Mouse (Mus musculus) heart, embryonic 11.5 days (tissue): Measurements from ENCODE around the gene Tmprss3. TPM values are rescaled to one million over a fixed set of nuclear protein-coding genes. Genes with fewer than 3 reads are reported as not detected.

Source experiments
- ATAC-seq: fragments of 200-750 bp; cut with Nextera tagmentation; replicated peaks from 2 replicates; pipeline ENCODE4 v1.8.0; 2017; ENCODE audit warnings: moderate library complexity; ENCODE audit not compliant: insufficient number of reproducible peaks, low FRiP score, low TSS enrichment
- H3K27ac ChIP-seq: fragments of 300-500 bp; sonication (generic); 2 replicates; pipeline ENCODE4 v1.5.1; 2014; ENCODE audit warnings: mild to moderate bottlenecking, low read depth, low read length
- H3K27me3 ChIP-seq: fragments of 300-500 bp; sonication (generic); 2 replicates; pipeline ENCODE4 v1.6.1; 2014; ENCODE audit warnings: mild to moderate bottlenecking, low read length, mixed read lengths; ENCODE audit not compliant: control insufficient read depth, insufficient read depth
- H3K36me3 ChIP-seq: fragments of 300-500 bp; sonication (generic); 2 replicates; pipeline ENCODE4 v1.6.1; 2014; ENCODE audit warnings: mild to moderate bottlenecking, low read length, moderate library complexity, mixed read lengths; ENCODE audit not compliant: control insufficient read depth, insufficient read depth
- H3K4me1 ChIP-seq: fragments of 300-500 bp; sonication (generic); 2 replicates; pipeline ENCODE4 v1.6.1; 2014; ENCODE audit warnings: low read length; ENCODE audit not compliant: control insufficient read depth, insufficient read depth
- H3K4me2 ChIP-seq: fragments of 300-500 bp; sonication (generic); 2 replicates; pipeline ENCODE4 v1.6.1; 2014; ENCODE audit warnings: mild to moderate bottlenecking, moderate library complexity
- H3K4me3 ChIP-seq: fragments of 300-500 bp; sonication (generic); 2 replicates; pipeline ENCODE4 v1.5.1; 2014; ENCODE audit warnings: low read depth, low read length
- H3K9ac ChIP-seq: fragments of 300-500 bp; sonication (generic); 2 replicates; pipeline ENCODE4 v1.6.1; 2014; ENCODE audit warnings: mild to moderate bottlenecking, low read depth, low read length, moderate library complexity
- H3K9me3 ChIP-seq: fragments of 300-500 bp; sonication (generic); replicated peaks from 2 replicates; pipeline ENCODE4 v1.6.1; 2016; ENCODE audit warnings: low read length; ENCODE audit not compliant: control insufficient read depth
- WGBS: fragments of 180-500 bp; shearing (Covaris S2); extraction: QIAGEN DNeasy Blood & Tissue Kit; methylation state at CpG from one replicate; pipeline ENCODE4 v1.1.7; 2014; ENCODE audit not compliant: insufficient replicate concordance; 5-methylcytosine and 5-hydroxymethylcytosine counted together
- polyA plus RNA-seq: library from polyadenylated mRNA; unstranded; fragments of >200 nt; fragmentation: Nextera tagmentation; extraction: Ambion mirVana; gene quantifications from 2 replicates; pipeline ENCODE4 v1.2.1, GENCODE M21; 2014

Tmprss3 gene
- polyA plus RNA-seq, 1 experiment from 2014 or later, result not detected

DNA sequence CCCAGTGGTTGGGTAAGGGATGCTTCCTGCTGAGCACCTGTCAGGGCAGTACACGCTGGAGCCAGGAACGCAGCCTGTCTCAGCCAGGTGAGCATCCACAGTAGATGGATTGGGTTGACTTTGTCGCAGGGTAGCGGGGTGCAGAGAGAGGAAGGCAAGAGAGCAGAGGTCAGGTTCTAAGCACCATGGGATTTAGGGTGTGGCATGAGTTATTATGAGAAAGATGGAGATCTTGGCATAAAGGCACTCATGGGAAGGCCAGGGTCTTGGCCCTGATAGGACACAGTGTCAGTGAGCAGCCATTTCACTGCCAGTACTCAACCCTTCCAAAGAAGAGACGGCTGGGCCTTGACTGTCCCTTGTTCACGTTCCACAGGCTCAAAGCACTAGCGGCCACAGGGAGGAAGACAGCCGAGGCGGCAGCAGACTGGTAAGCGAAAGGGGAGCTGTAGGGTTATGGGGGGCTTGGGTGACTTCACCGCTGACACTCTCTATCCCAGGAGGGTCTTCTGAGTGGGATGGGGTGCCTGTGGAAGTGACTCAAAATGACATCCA lies 10.7 kb upstream of the Tmprss3 start:
- Histone ChIP-seq H3K4me2 (no peak overlapping the region), H3K9me3 (no peaks in the 10 kb centered on the region), H3K27ac (no peak overlapping the region), H3K36me3 (no peaks in the 10 kb centered on the region), H3K27me3 (no peaks in the 10 kb centered on the region), H3K4me1 (0 out of 2 replicates have a peak, but pooled peaks cover 2% of the 10 kb centered on the region), H3K9ac (no peak overlapping the region), H3K4me3 (no peak overlapping the region)
- 90% methylated on average over 11 of the region's 11 CpGs for WGBS
- no peak for ATAC-seq

DNA sequence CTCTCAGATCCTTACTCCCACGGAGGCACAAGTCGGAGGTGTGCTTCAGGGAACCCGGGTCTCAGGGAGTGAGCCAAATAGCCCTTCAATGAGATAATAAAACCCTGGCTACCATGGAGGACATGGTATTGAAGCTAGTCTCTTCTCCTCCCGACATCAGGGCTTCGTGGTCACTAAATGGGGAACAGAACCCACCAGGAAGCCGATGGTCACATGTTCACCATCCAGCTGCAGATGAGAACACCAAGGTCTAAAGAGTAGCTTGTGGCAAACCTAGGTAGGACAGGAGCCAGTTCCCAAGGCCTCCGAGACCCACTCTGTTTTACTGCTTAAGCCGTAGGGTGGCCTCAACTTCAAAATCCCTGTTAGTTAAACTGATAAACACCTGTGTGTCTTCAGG lies 9.9 kb upstream of the Tmprss3 start:
- H3K27ac ChIP-seq, result no peak overlapping the region

DNA sequence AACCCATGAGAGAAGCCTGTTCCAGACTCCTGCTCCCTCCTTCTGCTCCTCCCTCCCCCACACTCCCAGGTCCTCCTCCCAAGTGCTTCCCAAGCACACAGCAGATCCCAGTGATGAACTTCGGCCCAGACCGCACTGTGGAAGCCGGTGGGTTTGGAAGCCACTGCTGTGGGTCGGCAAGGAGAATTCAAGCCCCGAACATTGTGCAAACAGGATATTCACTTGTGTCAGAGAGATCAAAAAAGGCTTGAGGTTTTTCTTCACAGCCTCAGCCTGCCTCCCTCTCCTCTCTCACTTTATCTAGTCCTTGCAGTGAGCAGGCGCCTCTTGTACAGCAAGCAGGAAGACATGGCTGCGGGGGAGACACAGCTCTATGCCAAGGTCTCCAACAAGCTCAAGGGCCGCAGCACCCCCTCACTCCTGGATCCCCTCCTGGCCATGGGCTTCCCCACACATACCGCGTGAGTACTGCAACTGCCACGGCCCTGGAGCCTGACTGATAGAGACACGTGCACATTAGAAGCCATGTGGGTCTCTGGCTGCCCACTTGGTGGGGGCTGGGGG lies 9.1 kb upstream of the Tmprss3 start, which contains the start of gene Ubash3a:
Ubash3a (plus strand) TSS at position 103 of the 564 bp plus-strand sequence.
- 0 out of 2 replicates have a peak, but pooled peaks cover 2% of the 10 kb centered on the region for H3K4me1 ChIP-seq
- H3K27ac ChIP-seq, result no peak within 1 kb of the TSS
- no peak within 1 kb of the TSS for H3K9ac ChIP-seq
- WGBS, result 45% methylated on average over 12 of the region's 12 CpGs
- ATAC-seq, result no peak
- no peak within 1 kb of the TSS for H3K4me3 ChIP-seq
- H3K9me3 ChIP-seq, result no peaks in the 10 kb centered on the region
- H3K36me3 ChIP-seq, result no peaks in the 10 kb centered on the region
- H3K4me2 ChIP-seq, result 0 out of 2 replicates have a peak within 1 kb of the TSS, but pooled peaks have one; percentile 5
- H3K27me3 ChIP-seq, result no peaks in the 10 kb centered on the region

More for the DNA sequence above, 9.9 kb upstream of the Tmprss3 start:
- H3K27me3 ChIP-seq, result no peaks in the 10 kb centered on the region
- no peaks in the 10 kb centered on the region for H3K9me3 ChIP-seq
- no peak overlapping the region for H3K4me3 ChIP-seq
- ATAC-seq, result no peak
- 78% methylated on average over 8 of the region's 8 CpGs for WGBS
- no peak overlapping the region for H3K4me2 ChIP-seq
- no peak overlapping the region for H3K9ac ChIP-seq
- 0 out of 2 replicates have a peak, but pooled peaks cover 2% of the 10 kb centered on the region for H3K4me1 ChIP-seq
- no peaks in the 10 kb centered on the region for H3K36me3 ChIP-seq

DNA sequence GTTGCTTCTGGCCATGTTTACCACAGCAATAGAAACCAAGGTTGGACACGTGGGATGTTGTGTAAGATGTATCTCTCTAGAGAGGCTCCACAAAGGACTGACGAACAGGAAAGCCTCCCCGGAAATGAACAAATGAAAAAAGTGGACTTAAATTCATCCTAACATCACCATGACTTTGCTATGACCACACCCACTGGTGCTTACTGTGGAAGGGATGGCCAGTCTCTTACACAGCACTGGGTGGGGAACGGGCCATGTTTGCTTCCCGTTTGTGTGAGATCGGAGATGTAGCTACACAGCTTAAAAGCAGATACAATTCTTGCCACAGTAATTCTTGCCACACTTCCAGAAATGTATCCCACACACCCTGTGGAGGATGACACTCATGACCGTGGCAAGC lies 2.5 kb downstream of the Tmprss3 start:
- Histone ChIP-seq H3K4me3 (no peak overlapping the region), H3K9ac (no peak overlapping the region), H3K4me2 (no peak overlapping the region), H3K27ac (no peak overlapping the region), H3K27me3 (no peaks in the 10 kb centered on the region; the same call in 1 of the 2 replicates), H3K9me3 (no peaks in the 10 kb centered on the region), H3K36me3 (no peaks in the 10 kb centered on the region), H3K4me1 (no peaks in the 10 kb centered on the region)
- no peak for ATAC-seq
- 85% methylated on average over 7 of the region's 7 CpGs for WGBS

DNA sequence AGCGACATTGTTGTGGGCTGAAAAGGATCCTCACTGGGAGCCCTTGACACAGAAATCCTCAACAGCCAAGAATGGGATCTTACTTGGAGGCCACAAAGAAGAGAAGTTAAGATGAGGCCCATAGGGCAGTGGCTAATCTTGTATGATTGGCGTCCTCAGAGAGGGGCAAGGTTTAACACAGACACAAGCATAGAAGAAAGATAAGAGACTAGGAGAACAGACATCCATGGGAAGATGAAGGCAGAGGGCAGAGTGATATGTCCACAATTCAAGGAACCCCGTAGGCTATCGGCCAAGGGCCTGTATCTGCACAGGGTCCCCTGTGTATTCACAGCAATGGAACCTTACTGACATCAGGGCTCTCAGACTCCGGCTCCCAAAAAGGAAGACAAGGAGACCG lies 3.6 kb downstream of the Tmprss3 start:
- H3K4me3 ChIP-seq, result no peak overlapping the region
- whole genome bisulfite sequencing, result 68% methylated on average over 6 of the region's 6 CpGs
- no peak overlapping the region for H3K4me2 ChIP-seq
- H3K9ac ChIP-seq, result no peak overlapping the region
- H3K4me1 ChIP-seq, result no peaks in the 10 kb centered on the region
- no peak overlapping the region for H3K27ac ChIP-seq
- no peaks in the 10 kb centered on the region for H3K36me3 ChIP-seq
- no peak for ATAC-seq
- no peaks in the 10 kb centered on the region for H3K9me3 ChIP-seq
- H3K27me3 ChIP-seq, result peaks cover 3% of the 10 kb centered on the region; the same call in 1 of the 2 replicates

DNA sequence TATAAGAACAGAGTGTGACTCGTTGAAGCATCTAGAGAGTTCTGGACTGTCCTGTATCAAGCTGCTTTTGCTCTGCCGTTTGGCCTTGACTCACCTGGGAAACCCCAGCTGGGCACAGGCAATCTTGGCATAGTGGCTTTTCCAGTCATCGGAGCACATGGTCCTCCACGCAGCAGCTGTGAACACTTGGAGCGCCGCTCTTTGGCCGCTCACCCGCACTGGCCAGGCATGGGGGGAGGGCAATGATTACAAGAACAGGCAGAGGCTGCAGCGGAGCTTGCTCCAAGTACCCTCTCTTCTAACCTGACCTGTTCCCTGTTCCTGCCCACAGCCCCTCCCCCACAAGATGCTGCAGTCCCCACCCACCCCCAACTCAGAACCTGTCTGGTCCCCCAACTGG lies 5.4 kb downstream of the Tmprss3 start:
- no peaks in the 10 kb centered on the region for H3K36me3 ChIP-seq
- no peak overlapping the region for H3K4me2 ChIP-seq
- 79% methylated on average over 9 of the region's 9 CpGs for WGBS
- no peak for ATAC-seq
- H3K4me3 ChIP-seq, result no peak overlapping the region
- no peak overlapping the region for H3K9ac ChIP-seq
- no peaks in the 10 kb centered on the region for H3K4me1 ChIP-seq
- peaks cover 3% of the 10 kb centered on the region; the same call in 1 of the 2 replicates for H3K27me3 ChIP-seq
- no peak overlapping the region for H3K27ac ChIP-seq
- no peaks in the 10 kb centered on the region for H3K9me3 ChIP-seq

DNA sequence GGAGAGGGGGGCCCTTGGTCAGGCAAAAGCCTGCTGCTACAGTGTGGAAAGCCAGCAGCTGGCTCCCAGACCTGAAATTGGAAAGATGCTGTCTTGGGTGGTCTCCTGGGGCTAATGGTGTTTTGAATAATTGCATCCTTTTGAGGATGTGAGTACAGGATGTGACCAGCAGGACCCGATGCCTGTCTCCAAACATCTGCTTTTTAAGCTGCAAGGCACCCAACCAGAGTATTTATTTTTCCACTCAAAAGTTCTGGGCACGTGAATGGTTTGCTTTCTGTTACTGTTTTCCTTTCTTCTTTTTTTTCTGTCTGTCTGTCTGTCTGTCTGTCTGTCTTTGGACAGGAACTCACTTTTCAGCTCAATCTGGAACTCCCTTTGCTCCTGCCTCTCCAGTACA lies 6.1 kb downstream of the Tmprss3 start:
- Histone ChIP-seq H3K27me3 (peaks cover 3% of the 10 kb centered on the region; the same call in 1 of the 2 replicates), H3K27ac (no peak overlapping the region), H3K9ac (no peak overlapping the region), H3K9me3 (no peaks in the 10 kb centered on the region), H3K4me1 (no peaks in the 10 kb centered on the region), H3K4me2 (no peak overlapping the region), H3K36me3 (no peaks in the 10 kb centered on the region), H3K4me3 (no peak overlapping the region)
- no peak for ATAC-seq
- 60% methylated on average over 2 of the region's 2 CpGs for WGBS

DNA sequence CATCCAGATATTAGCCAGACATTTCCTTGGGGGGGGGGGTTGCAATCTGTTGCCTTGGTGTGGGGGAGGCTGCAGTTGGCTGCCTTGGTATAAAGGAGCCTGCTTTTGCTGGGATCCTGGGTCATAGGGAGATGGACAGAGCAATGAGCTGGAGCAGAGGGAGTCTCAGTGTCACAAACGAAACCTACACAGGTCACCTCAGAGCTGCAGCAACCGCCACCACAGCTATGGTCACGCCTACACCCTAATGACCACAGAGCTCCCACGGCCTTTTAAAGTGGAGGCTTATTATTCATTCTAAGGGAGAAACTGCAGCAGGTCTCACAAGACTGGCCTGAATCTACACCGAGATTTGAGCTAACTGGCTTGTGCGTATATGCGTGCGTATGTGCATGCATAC lies 7.0 kb downstream of the Tmprss3 start:
- no peaks in the 10 kb centered on the region for H3K4me1 ChIP-seq

DNA sequence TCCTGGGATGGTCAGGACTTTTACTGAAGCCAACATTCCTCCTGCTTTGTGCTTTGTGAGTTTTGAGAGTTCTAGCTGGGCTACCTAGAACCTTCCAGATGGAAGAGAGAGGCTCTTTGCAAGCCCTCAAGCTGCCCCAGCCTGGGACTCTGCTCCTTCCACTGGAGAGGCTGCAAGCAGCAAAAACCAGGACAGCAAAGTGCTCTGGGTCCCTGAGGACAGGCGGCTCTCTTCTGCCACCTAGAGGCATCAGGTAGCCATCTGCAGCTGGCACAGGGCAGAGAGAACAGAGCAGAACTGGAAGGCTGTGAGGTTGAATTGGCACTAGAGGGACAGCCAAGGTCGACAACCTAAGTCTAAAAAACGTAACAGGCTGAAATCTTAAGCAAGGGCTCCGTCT lies 11.4 kb downstream of the Tmprss3 start:
- peaks cover 3% of the 10 kb centered on the region; the same call in 1 of the 2 replicates for H3K27me3 ChIP-seq
- no peaks in the 10 kb centered on the region for H3K4me1 ChIP-seq
- no peaks in the 10 kb centered on the region for H3K9me3 ChIP-seq
- no peaks in the 10 kb centered on the region for H3K36me3 ChIP-seq
- no peak overlapping the region for H3K4me3 ChIP-seq
- H3K27ac ChIP-seq, result no peak overlapping the region
- ATAC-seq, result no peak
- H3K4me2 ChIP-seq, result no peak overlapping the region
- WGBS, result 19% methylated on average over 4 of the region's 4 CpGs
- H3K9ac ChIP-seq, result no peak overlapping the region

More for the DNA sequence above, 7.0 kb downstream of the Tmprss3 start:
- no peak for ATAC-seq
- H3K4me2 ChIP-seq, result no peak overlapping the region
- H3K27ac ChIP-seq, result no peak overlapping the region
- no peaks in the 10 kb centered on the region for H3K9me3 ChIP-seq
- no peak overlapping the region for H3K4me3 ChIP-seq
- no peaks in the 10 kb centered on the region for H3K36me3 ChIP-seq
- WGBS, result 80% methylated on average over 8 of the region's 8 CpGs
- H3K27me3 ChIP-seq, result peaks cover 3% of the 10 kb centered on the region; the same call in 1 of the 2 replicates
- no peak overlapping the region for H3K9ac ChIP-seq
